12 mouse cellular contexts compared by ENCODE assay signal in genomic region chr6:86934541-86934940, GRCm38 (mm10).
A peak's percentile ranks its signal among the peaks of the same experiment; 100 is the strongest.
DNase-seq lines count a peak whose midpoint lies in the region; ATAC-seq and TF ChIP-seq lines count a peak whose summit lies in the region.
"Had no signal": no experiment of that assay in that cellular context is flagged by ENCODE, and none has a peak within 500 bp of the region (broad histone marks: within the 10 kb centered on the region; RNA-seq: fewer than 3 reads in every experiment).

No protein-coding gene starts in this region.

- no peaks in the 10 kb centered on the region for H3K27me3 ChIP-seq in intestine, postnatal 0 days (replicated peaks; ENCODE audit: control insufficient read depth, insufficient read depth, low read length)

- no peaks in the 10 kb centered on the region for H3K4me1 ChIP-seq in embryonic fibroblast, embryonic 13.5 days (ENCODE audit: control insufficient read depth, insufficient read depth, low read length)
- no peaks in the 10 kb centered on the region for H3K4me1 ChIP-seq in intestine, postnatal 0 days (replicated peaks; ENCODE audit: control insufficient read depth, insufficient read depth, low read length)

- peak; percentile 8 for DNase-seq in kidney, postnatal 14 days
- DNase-seq in kidney, adult 18-20 months: no peak
- DNase-seq in retina, adult 2 months (ENCODE audit: low read depth, low spot score): peak; percentile 34
- DNase-seq in retina, embryonic 14.5 days (ENCODE audit: low spot score): no peak
- peak; percentile 22 for DNase-seq in right cerebral cortex, postnatal 4 days
- DNase-seq in thymus, postnatal 25 days: no peak
- DNase-seq: adrenal gland, adult 2 months; heart, adult 18-20 months; lung, postnatal 36 days had no signal

- peaks cover 27% of the 10 kb centered on the region for H3K36me3 ChIP-seq in intestine, postnatal 0 days (ENCODE audit: control insufficient read depth, insufficient read depth)

- no peak for TF ChIP-seq CTCF in embryonic fibroblast, embryonic 13.5 days (IDR thresholded peaks at IDR 0.05; ENCODE audit: borderline replicate concordance, insufficient read depth, low read length)
- TF ChIP-seq CTCF in intestine, postnatal 0 days (IDR thresholded peaks at IDR 0.05; ENCODE audit: low read depth): no peak

- H3K9me3 ChIP-seq in intestine, postnatal 0 days (ENCODE audit: control insufficient read depth): no peaks in the 10 kb centered on the region

- no peak overlapping the region for H3K4me2 ChIP-seq in intestine, postnatal 0 days (replicated peaks; ENCODE audit: low read depth)

- TF ChIP-seq POLR2A in embryonic fibroblast, embryonic 13.5 days (IDR thresholded peaks at IDR 0.05; ENCODE audit: low read depth, low read length): no peak

- 69% methylated on average over 5 of the region's 5 CpGs for WGBS in intestine, postnatal 0 days

- 0 out of 2 replicates have a peak overlapping the region, but pooled peaks have one; percentile 8 for H3K27ac ChIP-seq in embryonic fibroblast, embryonic 13.5 days (ENCODE audit: insufficient read depth, low read length)
- no peak overlapping the region for H3K27ac ChIP-seq in intestine, postnatal 0 days (ENCODE audit: low read depth, low read length)

- no peak overlapping the region for H3K9ac ChIP-seq in intestine, postnatal 0 days (ENCODE audit: low read depth, low read length)

- ATAC-seq in intestine, postnatal 0 days: no peak
- ATAC-seq: CD4-positive, CD25-positive, alpha-beta regulatory T cell, adult 4 months had no signal

- H3K4me3 ChIP-seq in embryonic fibroblast, embryonic 13.5 days (ENCODE audit: insufficient read depth, low read length): no peak overlapping the region
- H3K4me3 ChIP-seq in intestine, postnatal 0 days (ENCODE audit: low read depth, low read length): no peak overlapping the region

Comparison
In these comparisons a context has a peak if more than half of its experiments do, and no peak if none do; other contexts are left out.
1. DNase-seq: peak in kidney, postnatal 14 days (single experiment), retina, adult 2 months (single experiment) and right cerebral cortex, postnatal 4 days (single experiment); none in kidney, adult 18-20 months (single experiment), retina, embryonic 14.5 days (single experiment) and thymus, postnatal 25 days (single experiment).